Mouse (Mus musculus): ENCODE measurements around the gene Mrps7. TPM values are rescaled to one million over a fixed set of nuclear protein-coding genes. Genes with fewer than 3 reads are reported as not detected.

Gene Mrps7
- total and polyA plus RNA-seq, 3 experiments = 34.3 to 61.1 (median 52.8) TPM

DNA sequence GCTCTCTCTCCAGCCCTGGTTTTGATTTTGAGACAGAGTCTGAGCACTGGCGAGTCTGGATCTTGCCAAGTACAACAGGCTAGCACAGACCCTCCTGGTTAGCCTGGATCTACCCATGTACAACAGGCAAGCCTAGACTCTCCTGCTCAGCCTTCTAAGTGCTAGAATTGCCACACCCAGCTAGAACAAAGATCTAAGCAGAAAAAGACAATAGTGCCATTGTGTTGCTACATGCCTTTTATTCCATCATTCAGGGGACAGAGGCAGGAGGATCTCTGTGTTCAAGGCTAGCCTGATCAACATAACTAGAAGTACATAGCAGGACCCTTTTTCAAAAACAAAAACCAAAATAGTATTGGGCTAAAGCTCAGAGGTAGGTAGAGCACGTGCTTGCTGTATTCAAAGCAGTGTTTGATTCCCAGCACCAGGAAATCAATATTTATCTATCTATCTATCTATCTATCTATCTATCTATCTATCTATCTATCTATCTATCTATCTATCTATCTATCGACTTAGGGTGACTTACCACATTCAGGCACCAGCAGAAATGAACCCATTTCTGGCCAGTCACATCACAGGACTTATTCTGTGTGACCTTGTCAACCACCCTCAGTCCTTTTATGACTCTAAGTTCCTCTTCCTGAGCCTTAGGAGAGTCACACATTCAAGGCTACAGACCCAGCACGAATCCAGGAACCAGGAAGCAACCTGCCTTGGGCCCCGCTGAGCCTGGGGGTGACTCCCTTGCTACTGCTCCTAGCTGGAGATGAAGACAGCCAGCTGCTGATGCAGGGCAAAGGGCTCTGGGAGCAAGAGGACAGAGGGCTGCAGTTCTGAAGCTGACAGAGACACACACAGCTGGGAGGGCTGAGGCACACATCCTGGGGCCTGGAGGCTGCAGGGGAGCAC lies 35.0 kb downstream of the Mrps7 start:
- Histone ChIP-seq H3K4me1 (ENCODE audit: insufficient read depth, low read depth, low read length) (peaks cover 63% of the 10 kb centered on the region), H3K9me3 (replicated peaks) (no peaks in the 10 kb centered on the region), H3K4me3 (ENCODE audit: low read depth, low read length) (no peak overlapping the region), H3K36me3 (replicated peaks) (peaks cover 31% of the 10 kb centered on the region), H3K27me3 (ENCODE audit: insufficient read depth, low read length) (no peaks in the 10 kb centered on the region)
- DNase-seq (ENCODE audit: low spot score) = peak; percentile 35
- TF ChIP-seq POLR2AphosphoS5 (IDR thresholded peaks at IDR 0.05; ENCODE audit: insufficient replicate concordance, low read depth, low read length) (no peak), GATA2 (IDR thresholded peaks at IDR 0.05; ENCODE audit: borderline replicate concordance, low read depth, low read length) (no peak), GATA1 (IDR thresholded peaks at IDR 0.05; ENCODE audit: borderline replicate concordance, low read length) (no peak), CTCF (IDR thresholded peaks at IDR 0.05; ENCODE audit: low read depth, low read length) (no peak), TAL1 (conservative IDR thresholded peaks at IDR 0.05; ENCODE audit: low read depth, low read length) (no peak)
- 0 out of 2 replicates have a peak, but pooled peaks have one; percentile 17 for ATAC-seq (ENCODE audit: extremely low read depth, insufficient number of reproducible peaks, low FRiP score, poor library complexity, severe bottlenecking)

DNA sequence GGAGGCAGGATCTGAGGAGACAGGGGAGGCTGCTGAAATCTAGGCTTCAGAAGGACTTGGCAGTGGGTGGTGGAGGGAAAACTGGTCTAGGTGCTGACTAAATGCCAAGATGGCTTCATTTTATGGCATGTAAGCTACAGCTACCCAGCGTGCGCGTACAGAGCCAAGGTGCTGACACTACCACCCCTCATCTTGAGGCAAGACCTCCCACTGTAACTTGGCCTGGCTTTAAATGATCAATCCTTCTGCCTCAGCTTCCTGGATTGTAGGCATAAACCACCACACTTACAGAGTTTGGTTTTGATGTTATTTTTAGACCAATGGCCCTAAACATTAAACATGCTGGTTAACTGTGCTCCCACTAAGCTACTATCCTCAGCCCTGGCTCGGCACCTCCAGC lies 35.8 kb downstream of the Mrps7 start:
- H3K4me1 ChIP-seq (ENCODE audit: insufficient read depth, low read depth, low read length) = peaks cover 60% of the 10 kb centered on the region
- H3K36me3 ChIP-seq (replicated peaks) = peaks cover 38% of the 10 kb centered on the region

DNA sequence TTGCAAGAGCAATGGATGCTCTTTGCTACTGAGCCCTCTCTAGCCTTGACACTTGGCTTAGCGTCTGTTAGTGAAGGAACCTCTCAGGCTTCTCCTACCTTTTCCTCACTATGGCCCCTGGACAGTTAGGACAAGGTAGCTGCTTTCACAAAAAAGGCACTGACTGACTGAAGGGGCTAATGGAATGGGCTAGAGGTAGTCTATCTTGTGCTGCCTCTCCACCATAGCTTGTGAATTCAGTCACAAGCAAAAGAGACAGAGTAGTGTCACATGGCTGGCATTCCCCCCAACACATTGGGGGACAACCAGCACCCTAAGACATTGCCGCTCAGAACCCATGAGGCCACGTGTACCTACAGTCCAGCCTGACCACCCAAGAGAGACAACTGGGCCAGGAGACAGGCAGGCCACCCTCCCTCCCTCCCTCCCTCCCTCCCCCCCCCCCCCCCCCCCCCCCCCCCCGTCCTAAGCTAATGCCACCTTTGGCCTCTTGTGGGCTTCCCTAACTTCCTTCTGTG lies 36.6 kb downstream of the Mrps7 start:
- no peaks in the 10 kb centered on the region for H3K27me3 ChIP-seq (ENCODE audit: insufficient read depth, low read length)
- DNase-seq (ENCODE audit: low spot score) = no peak
- ATAC-seq (ENCODE audit: extremely low read depth, insufficient number of reproducible peaks, low FRiP score, poor library complexity, severe bottlenecking) = no peak
- peaks cover 57% of the 10 kb centered on the region for H3K4me1 ChIP-seq (ENCODE audit: insufficient read depth, low read depth, low read length)
- H3K36me3 ChIP-seq (replicated peaks) = peaks cover 46% of the 10 kb centered on the region
- H3K9me3 ChIP-seq (replicated peaks) = no peaks in the 10 kb centered on the region
- no peak for TF ChIP-seq GATA2 (IDR thresholded peaks at IDR 0.05; ENCODE audit: borderline replicate concordance, low read depth, low read length)
- TF ChIP-seq GATA1 (IDR thresholded peaks at IDR 0.05; ENCODE audit: borderline replicate concordance, low read length) = no peak
- no peak for TF ChIP-seq CTCF (IDR thresholded peaks at IDR 0.05; ENCODE audit: low read depth, low read length)
- TF ChIP-seq POLR2AphosphoS5 (IDR thresholded peaks at IDR 0.05; ENCODE audit: insufficient replicate concordance, low read depth, low read length) = no peak
- TF ChIP-seq TAL1 (conservative IDR thresholded peaks at IDR 0.05; ENCODE audit: low read depth, low read length) = no peak
- no peak overlapping the region for H3K4me3 ChIP-seq (ENCODE audit: low read depth, low read length)

More for the DNA sequence above, 35.8 kb downstream of the Mrps7 start:
- Histone ChIP-seq H3K9me3 (replicated peaks) (no peaks in the 10 kb centered on the region), H3K4me3 (ENCODE audit: low read depth, low read length) (no peak overlapping the region), H3K27me3 (ENCODE audit: insufficient read depth, low read length) (no peaks in the 10 kb centered on the region)
- TF ChIP-seq TAL1 (conservative IDR thresholded peaks at IDR 0.05; ENCODE audit: low read depth, low read length) (no peak), POLR2AphosphoS5 (IDR thresholded peaks at IDR 0.05; ENCODE audit: insufficient replicate concordance, low read depth, low read length) (no peak), GATA2 (IDR thresholded peaks at IDR 0.05; ENCODE audit: borderline replicate concordance, low read depth, low read length) (no peak), CTCF (IDR thresholded peaks at IDR 0.05; ENCODE audit: low read depth, low read length) (no peak), GATA1 (IDR thresholded peaks at IDR 0.05; ENCODE audit: borderline replicate concordance, low read length) (no peak)
- ATAC-seq (ENCODE audit: extremely low read depth, insufficient number of reproducible peaks, low FRiP score, poor library complexity, severe bottlenecking) (no peak), DNase-seq (ENCODE audit: low spot score) (no peak)

DNA sequence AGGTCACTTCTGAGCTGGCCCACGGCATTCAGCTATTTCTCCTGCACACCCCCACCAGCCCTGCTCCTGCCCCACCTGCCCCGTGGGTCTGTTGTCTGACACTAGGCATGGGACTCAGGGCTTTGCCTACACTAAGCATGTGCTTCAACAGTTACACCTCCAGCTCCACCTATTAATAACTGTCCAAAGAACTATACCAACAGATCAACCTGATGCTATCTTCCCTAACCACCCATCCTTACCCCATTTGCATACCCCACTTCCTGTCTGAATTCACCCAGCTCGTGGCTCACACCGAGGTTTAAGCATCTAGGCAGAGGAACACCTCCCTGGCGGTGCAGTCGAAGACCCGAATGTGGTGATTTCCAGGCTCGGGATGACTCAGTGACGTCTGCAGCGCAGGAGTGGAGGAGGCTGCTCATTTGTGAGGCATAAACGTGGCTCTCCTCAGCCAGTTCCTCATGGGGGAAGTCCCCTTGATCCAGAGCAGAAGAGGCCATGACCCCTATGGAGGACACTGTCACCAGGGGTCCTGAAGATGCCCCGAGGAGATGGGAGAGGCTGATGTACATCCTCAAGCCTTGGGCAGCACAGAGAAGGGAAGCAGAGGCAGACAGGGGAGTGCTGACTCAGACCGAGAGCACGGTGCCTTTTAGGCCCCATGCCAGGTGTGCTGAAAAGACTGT lies 37.4 kb downstream of the Mrps7 start:
- Histone ChIP-seq H3K9me3 (replicated peaks) (no peaks in the 10 kb centered on the region), H3K36me3 (replicated peaks) (peaks cover 52% of the 10 kb centered on the region), H3K4me1 (ENCODE audit: insufficient read depth, low read depth, low read length) (peaks cover 57% of the 10 kb centered on the region), H3K4me3 (ENCODE audit: low read depth, low read length) (peak overlapping the region; percentile 59; the same call in 1 of the 2 replicates), H3K27me3 (ENCODE audit: insufficient read depth, low read length) (no peaks in the 10 kb centered on the region)
- TF ChIP-seq GATA2 (IDR thresholded peaks at IDR 0.05; ENCODE audit: borderline replicate concordance, low read depth, low read length) = no peak
- peak; percentile 48; the same call in 1 of the 2 replicates for TF ChIP-seq POLR2AphosphoS5 (IDR thresholded peaks at IDR 0.05; ENCODE audit: insufficient replicate concordance, low read depth, low read length)
- no peak for TF ChIP-seq GATA1 (IDR thresholded peaks at IDR 0.05; ENCODE audit: borderline replicate concordance, low read length)
- DNase-seq (ENCODE audit: low spot score) = peak; percentile 69
- peak; percentile 69 for ATAC-seq (ENCODE audit: extremely low read depth, insufficient number of reproducible peaks, low FRiP score, poor library complexity, severe bottlenecking)

DNA sequence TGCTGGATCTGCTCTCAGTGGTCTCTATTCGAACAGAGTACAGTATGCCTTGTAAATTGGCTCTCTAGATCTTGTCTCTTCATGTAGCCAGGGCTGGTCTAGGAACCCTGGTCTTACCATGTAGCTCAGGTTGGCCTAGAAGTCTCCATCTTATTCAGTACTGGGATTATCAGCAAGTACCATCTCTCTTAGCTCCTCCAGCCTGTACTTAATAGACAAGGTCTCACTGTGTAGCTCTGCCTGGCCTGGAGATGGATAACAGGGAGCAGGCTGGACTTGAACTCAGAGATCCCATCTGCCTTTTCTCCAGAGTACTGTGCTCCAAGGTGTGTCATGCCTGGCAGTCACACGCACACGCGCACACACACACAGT lies 37.9 kb downstream of the Mrps7 start:
- no peaks in the 10 kb centered on the region for H3K27me3 ChIP-seq (ENCODE audit: insufficient read depth, low read length)
- peaks cover 57% of the 10 kb centered on the region for H3K36me3 ChIP-seq (replicated peaks)
- ATAC-seq (ENCODE audit: extremely low read depth, insufficient number of reproducible peaks, low FRiP score, poor library complexity, severe bottlenecking) (no peak), DNase-seq (ENCODE audit: low spot score) (no peak)
- H3K4me1 ChIP-seq (ENCODE audit: insufficient read depth, low read depth, low read length) = peaks cover 57% of the 10 kb centered on the region
- TF ChIP-seq TAL1 (conservative IDR thresholded peaks at IDR 0.05; ENCODE audit: low read depth, low read length) (no peak), GATA2 (IDR thresholded peaks at IDR 0.05; ENCODE audit: borderline replicate concordance, low read depth, low read length) (no peak)
- H3K4me3 ChIP-seq (ENCODE audit: low read depth, low read length) = peak overlapping the region; percentile 59; the same call in 1 of the 2 replicates
- H3K9me3 ChIP-seq (replicated peaks) = no peaks in the 10 kb centered on the region

DNA sequence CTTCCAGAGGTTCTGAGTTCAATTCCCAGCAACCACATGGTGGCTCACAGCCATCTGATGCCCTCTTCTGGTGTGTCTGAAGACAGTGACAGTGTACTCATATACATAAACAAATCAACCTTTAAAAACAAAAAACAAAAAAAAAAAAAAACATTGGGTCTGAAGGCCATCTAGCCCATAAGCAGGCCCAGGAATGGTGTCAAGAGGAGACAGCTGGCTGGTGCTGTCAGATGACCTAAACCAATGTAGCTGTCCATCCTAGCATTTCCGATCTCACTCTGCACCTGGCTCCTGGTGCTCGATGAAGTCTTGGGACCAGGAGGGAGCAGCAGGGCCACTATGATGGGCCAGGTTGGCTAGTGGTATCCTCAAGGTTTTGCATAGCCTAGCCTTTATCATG lies 39.0 kb downstream of the Mrps7 start:
- Histone ChIP-seq H3K4me3 (ENCODE audit: low read depth, low read length) (no peak overlapping the region), H3K36me3 (replicated peaks) (peaks cover 68% of the 10 kb centered on the region), H3K9me3 (replicated peaks) (no peaks in the 10 kb centered on the region), H3K4me1 (ENCODE audit: insufficient read depth, low read depth, low read length) (peaks cover 63% of the 10 kb centered on the region), H3K27me3 (ENCODE audit: insufficient read depth, low read length) (no peaks in the 10 kb centered on the region)
- no peak for TF ChIP-seq TAL1 (conservative IDR thresholded peaks at IDR 0.05; ENCODE audit: low read depth, low read length)
- no peak for TF ChIP-seq CTCF (IDR thresholded peaks at IDR 0.05; ENCODE audit: low read depth, low read length)
- TF ChIP-seq POLR2AphosphoS5 (IDR thresholded peaks at IDR 0.05; ENCODE audit: insufficient replicate concordance, low read depth, low read length) = no peak
- no peak for TF ChIP-seq GATA2 (IDR thresholded peaks at IDR 0.05; ENCODE audit: borderline replicate concordance, low read depth, low read length)
- TF ChIP-seq GATA1 (IDR thresholded peaks at IDR 0.05; ENCODE audit: borderline replicate concordance, low read length) = no peak
- no peak for DNase-seq (ENCODE audit: low spot score)
- no peak for ATAC-seq (ENCODE audit: extremely low read depth, insufficient number of reproducible peaks, low FRiP score, poor library complexity, severe bottlenecking)

All from G1E (cell line).